Mouse (Mus musculus) intestine, embryonic 14.5 days (tissue): Measurements from ENCODE around the gene Mybbp1a. TPM values are rescaled to one million over a fixed set of nuclear protein-coding genes. Genes with fewer than 3 reads are reported as not detected.

Source experiments
- ATAC-seq: fragments of 200-750 bp; cut with Nextera tagmentation; replicated peaks from 2 replicates; pipeline ENCODE4 v1.8.0; 2017; ENCODE audit warnings: low read depth, moderate number of reproducible peaks, moderate TSS enrichment, moderate library complexity; ENCODE audit not compliant: low FRiP score, low TSS enrichment
- DNase-seq: peaks from one replicate; pipeline ENCODE4 v3.0.0-alpha.2; 2018; ENCODE audit warnings: low spot score
- H3K27ac ChIP-seq: fragments of 300-500 bp; sonication (generic); 2 replicates; pipeline ENCODE4 v1.5.1; 2014; ENCODE audit warnings: low read depth, mild to moderate bottlenecking, control low read depth
- H3K27me3 ChIP-seq: fragments of 300-500 bp; sonication (generic); replicated peaks from 2 replicates; pipeline ENCODE4 v1.6.1; 2014; ENCODE audit warnings: low read length, control low read depth; ENCODE audit not compliant: control insufficient read depth, insufficient read depth
- H3K36me3 ChIP-seq: fragments of 300-500 bp; sonication (generic); 2 replicates; pipeline ENCODE4 v1.6.1; 2014; ENCODE audit warnings: low read length, control low read depth; ENCODE audit not compliant: control insufficient read depth, insufficient read depth
- H3K4me1 ChIP-seq: fragments of 300-500 bp; sonication (generic); replicated peaks from 2 replicates; pipeline ENCODE4 v1.6.1; 2014; ENCODE audit warnings: low read length, control low read depth, mixed read lengths; ENCODE audit not compliant: control insufficient read depth, insufficient read depth
- H3K4me2 ChIP-seq: fragments of 300-500 bp; sonication (generic); 2 replicates; pipeline ENCODE4 v1.6.1; 2014; ENCODE audit warnings: low read length
- H3K4me3 ChIP-seq: fragments of 300-500 bp; sonication (generic); 2 replicates; pipeline ENCODE4 v1.5.1; 2014; ENCODE audit warnings: low read depth, low read length, control low read depth, mixed read lengths
- H3K9ac ChIP-seq: fragments of 300-500 bp; sonication (generic); 2 replicates; pipeline ENCODE4 v1.6.1; 2014; ENCODE audit warnings: mild to moderate bottlenecking, low read length
- H3K9me3 ChIP-seq: fragments of 300-500 bp; sonication (generic); 2 replicates; pipeline ENCODE4 v1.6.1; 2016; ENCODE audit warnings: low read length, control low read depth; ENCODE audit not compliant: control insufficient read depth
- WGBS: fragments of 180-500 bp; shearing (Covaris S2); extraction: QIAGEN DNeasy Blood & Tissue Kit; methylation state at CpG from one replicate; pipeline ENCODE4 v1.1.7; 2014; 5-methylcytosine and 5-hydroxymethylcytosine counted together
- polyA plus RNA-seq: library from polyadenylated mRNA; unstranded; fragments of >200 nt; fragmentation: Nextera tagmentation; extraction: Ambion mirVana; gene quantifications from 2 replicates; pipeline ENCODE4 v1.2.1, GENCODE M21; 2014

Gene Mybbp1a
- polyA plus RNA-seq, 1 experiment from 2014 or later, result 173 TPM

DNA sequence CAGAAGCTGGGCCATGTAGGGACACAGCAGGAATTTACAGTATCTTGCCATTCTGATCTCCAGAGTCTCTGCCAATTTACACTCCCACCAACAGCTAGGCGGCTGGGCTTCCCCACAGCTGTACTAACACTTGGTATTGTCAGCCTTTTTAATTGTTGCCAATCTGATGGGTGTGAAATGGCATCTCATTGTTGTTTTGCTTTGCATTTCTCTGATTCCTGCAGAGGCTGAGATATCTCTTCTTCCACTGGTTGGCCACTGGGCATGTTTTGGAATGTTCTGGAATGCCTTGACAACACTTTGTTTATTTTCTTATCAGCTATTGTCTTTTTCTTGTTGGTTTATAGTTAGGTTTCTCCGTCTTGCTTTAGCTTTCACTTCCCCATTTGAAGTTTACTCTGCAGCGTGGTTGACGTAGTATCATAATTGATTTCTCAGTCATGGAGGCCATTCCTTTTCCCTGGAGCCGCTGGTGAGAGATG, 20.4 kb downstream of the Mybbp1a start:
- Histone ChIP-seq H3K4me2 (no peak overlapping the region), H3K4me3 (no peak overlapping the region), H3K36me3 (no peaks in the 10 kb centered on the region), H3K9me3 (no peaks in the 10 kb centered on the region), H3K27ac (no peak overlapping the region), H3K9ac (no peak overlapping the region), H3K27me3 (no peaks in the 10 kb centered on the region), H3K4me1 (peaks cover 14% of the 10 kb centered on the region; the same call in 1 of the 2 replicates)
- DNase-seq, result no peak
- no peak for ATAC-seq
- WGBS, result 41% methylated on average over 5 of the region's 5 CpGs

DNA sequence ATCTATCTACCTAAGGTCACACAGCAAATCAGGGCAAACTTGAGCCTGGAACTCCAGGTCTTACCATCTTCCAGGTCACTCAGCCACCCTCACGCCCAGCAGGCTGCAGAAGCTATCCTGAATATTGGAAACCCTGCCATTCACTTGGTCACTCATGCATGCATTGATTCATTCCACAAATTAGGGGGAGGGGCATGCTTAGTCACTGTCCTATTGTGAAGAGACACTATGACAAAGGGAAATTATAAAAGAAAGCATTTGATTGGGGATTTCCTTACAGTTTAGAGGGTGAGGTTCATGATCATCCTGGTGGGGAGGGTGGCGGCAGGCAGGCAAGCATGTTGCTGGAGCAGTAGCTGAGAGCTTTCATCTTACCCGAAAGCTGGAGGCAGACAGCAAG, 23.7 kb downstream of the Mybbp1a start:
- Histone ChIP-seq H3K9ac (no peak overlapping the region), H3K4me1 (peaks cover 27% of the 10 kb centered on the region), H3K27ac (no peak overlapping the region), H3K4me2 (no peak overlapping the region), H3K27me3 (no peaks in the 10 kb centered on the region), H3K9me3 (no peaks in the 10 kb centered on the region), H3K36me3 (no peaks in the 10 kb centered on the region), H3K4me3 (no peak overlapping the region)
- ATAC-seq, result no peak
- 72% methylated on average over 3 of the region's 3 CpGs for WGBS
- no peak for DNase-seq

- Histone ChIP-seq H3K4me2 (peak overlapping the region; percentile 20; the same call in 1 of the 2 replicates), H3K27ac (peak overlapping the region; percentile 73), H3K4me1 (peaks cover 32% of the 10 kb centered on the region), H3K36me3 (no peaks in the 10 kb centered on the region), H3K27me3 (no peaks in the 10 kb centered on the region), H3K4me3 (no peak overlapping the region), H3K9ac (no peak overlapping the region), H3K9me3 (no peaks in the 10 kb centered on the region)
- ATAC-seq (no peak), DNase-seq (no peak)
- WGBS, result 53% methylated on average over 11 of the region's 11 CpGs
Measured at GRCm38 (mm10) chr11:72465978-72466693, 25.0 kb downstream of the Mybbp1a start.

DNA sequence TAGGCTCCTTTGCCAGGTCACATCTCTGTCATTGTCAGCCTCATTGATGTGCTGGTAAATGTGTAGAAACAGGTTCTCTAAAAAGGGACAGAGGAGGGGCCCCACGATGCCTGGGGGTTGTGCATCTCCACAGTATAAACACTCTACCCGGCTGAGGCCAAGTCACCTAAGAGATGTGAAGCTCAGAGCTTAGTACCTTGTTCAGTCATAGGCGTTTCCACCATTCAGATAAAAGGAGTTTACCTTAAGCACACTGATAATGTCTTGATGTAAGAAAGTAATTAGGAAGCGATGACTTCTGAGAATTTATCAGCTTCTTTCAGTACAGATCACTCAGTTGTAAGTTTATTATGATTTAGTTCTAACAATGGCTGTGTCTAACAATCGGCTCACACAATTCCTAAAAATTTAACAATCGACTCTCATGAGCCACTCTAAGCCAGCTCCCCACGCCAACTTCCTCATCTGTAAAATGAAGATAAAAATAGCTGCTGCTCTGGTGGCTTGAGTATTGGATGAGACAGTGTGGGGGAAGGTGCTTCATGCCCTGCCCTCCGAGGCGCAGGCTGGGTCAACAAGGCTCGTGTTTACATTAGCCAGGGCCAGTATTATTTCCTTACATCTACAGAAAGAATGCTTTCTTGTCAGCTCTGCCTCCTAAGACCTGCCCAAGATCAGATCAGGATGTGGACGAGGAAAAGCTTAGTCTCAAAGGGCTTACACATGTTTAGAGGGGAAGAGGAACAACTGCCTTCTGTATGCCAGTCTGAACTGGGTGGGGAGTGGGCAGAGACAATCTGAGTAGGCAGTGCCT, 25.7 kb downstream of the Mybbp1a start:
- ATAC-seq (peak; percentile 87), DNase-seq (peak; percentile 62)
- WGBS, result 13% methylated on average over 11 of the region's 11 CpGs

DNA sequence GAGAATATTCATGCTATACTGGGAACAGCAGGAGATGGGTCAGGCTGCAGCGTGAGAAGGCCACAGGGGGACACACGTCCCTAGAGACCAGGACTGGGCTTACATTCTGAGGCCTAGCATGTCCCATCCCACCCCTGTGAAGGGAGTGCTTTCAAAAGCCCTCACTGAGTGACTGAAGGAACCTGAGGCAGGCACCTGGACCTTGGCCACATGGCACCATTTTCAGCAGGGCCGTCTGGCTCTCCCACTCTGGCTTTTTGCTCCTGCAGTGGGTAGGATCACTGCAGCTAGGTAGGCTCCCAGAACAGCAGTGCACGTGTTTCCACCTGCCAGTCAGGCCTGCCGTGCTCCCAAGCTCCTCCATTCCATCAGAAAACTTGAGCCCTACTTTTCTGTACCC, 27.4 kb downstream of the Mybbp1a start:
- 73% methylated on average over 5 of the region's 5 CpGs for WGBS
- Histone ChIP-seq H3K27me3 (no peaks in the 10 kb centered on the region), H3K9ac (no peak overlapping the region), H3K9me3 (no peaks in the 10 kb centered on the region), H3K4me3 (no peak overlapping the region), H3K27ac (peak overlapping the region; percentile 43), H3K4me2 (no peak overlapping the region), H3K4me1 (peaks cover 32% of the 10 kb centered on the region), H3K36me3 (no peaks in the 10 kb centered on the region)
- ATAC-seq, result no peak
- DNase-seq, result no peak

More for the DNA sequence above, 25.7 kb downstream of the Mybbp1a start:
- H3K9me3 ChIP-seq, result no peaks in the 10 kb centered on the region
- H3K36me3 ChIP-seq, result no peaks in the 10 kb centered on the region
- H3K4me1 ChIP-seq, result peaks cover 32% of the 10 kb centered on the region
- peak overlapping the region; percentile 73 for H3K27ac ChIP-seq
- H3K9ac ChIP-seq, result no peak overlapping the region
- peak overlapping the region; percentile 20 for H3K4me2 ChIP-seq
- H3K27me3 ChIP-seq, result no peaks in the 10 kb centered on the region
- H3K4me3 ChIP-seq, result no peak overlapping the region

DNA sequence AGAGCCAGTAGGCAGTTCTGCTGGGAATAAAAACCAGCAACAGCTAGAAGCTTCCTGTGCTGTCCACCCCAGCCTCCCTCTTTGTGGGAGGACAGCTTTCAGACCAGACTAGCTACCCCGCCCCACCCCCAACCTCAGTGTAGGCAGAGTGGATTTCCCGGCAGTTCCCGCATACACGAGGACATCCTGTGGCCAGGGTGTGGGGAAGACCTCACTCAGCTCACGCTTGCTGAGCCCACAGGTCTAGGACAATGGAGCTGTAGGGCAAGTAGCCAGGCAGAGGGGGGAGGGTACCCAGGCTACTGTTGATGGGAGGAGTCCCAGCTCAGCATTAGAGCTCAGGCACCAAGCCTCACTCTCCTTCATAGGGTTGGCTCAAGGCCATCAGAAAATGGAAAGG, 28.1 kb downstream of the Mybbp1a start:
- no peak overlapping the region for H3K4me3 ChIP-seq
- H3K9ac ChIP-seq, result no peak overlapping the region

DNA sequence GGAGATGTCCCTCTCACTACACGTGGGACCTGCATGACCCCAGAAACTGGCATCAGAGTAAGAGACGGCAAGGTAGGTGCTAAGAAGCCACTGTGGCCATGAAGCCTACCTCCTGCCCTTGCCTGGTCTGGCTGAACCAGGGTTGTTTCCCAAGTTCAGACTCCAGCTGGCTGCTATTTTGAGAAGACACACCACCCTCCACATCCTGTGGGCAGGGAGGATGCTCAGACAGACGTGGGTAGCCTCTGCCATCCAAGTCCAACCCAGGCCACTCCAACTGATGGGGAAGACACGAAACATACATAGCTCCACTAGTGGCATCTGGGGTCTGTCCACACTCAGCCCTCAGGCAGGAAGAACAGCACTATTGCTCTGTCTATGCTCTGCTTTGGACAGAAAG, 28.8 kb downstream of the Mybbp1a start:
- ATAC-seq, result no peak
- Histone ChIP-seq H3K4me3 (no peak overlapping the region), H3K4me2 (no peak overlapping the region), H3K27me3 (no peaks in the 10 kb centered on the region), H3K36me3 (no peaks in the 10 kb centered on the region), H3K4me1 (peaks cover 32% of the 10 kb centered on the region), H3K9me3 (no peaks in the 10 kb centered on the region), H3K27ac (no peak overlapping the region), H3K9ac (no peak overlapping the region)
- no peak for DNase-seq
- 69% methylated on average over 4 of the region's 4 CpGs for WGBS

More for the DNA sequence above, 28.1 kb downstream of the Mybbp1a start:
- no peak overlapping the region for H3K4me2 ChIP-seq
- WGBS, result 20% methylated on average over 5 of the region's 5 CpGs
- DNase-seq, result no peak
- ATAC-seq, result no peak
- H3K4me1 ChIP-seq, result peaks cover 32% of the 10 kb centered on the region
- no peaks in the 10 kb centered on the region for H3K36me3 ChIP-seq
- H3K27me3 ChIP-seq, result no peaks in the 10 kb centered on the region
- H3K9me3 ChIP-seq, result no peaks in the 10 kb centered on the region
- peak overlapping the region; percentile 43 for H3K27ac ChIP-seq

GRCm38 (mm10) chr11:72471381-72471780, 30.2 kb downstream of the Mybbp1a start:
- Histone ChIP-seq H3K4me1 (peaks cover 26% of the 10 kb centered on the region), H3K27me3 (no peaks in the 10 kb centered on the region), H3K9me3 (no peaks in the 10 kb centered on the region), H3K36me3 (no peaks in the 10 kb centered on the region), H3K9ac (no peak overlapping the region), H3K4me3 (no peak overlapping the region), H3K4me2 (no peak overlapping the region), H3K27ac (no peak overlapping the region)
- DNase-seq, result no peak
- ATAC-seq, result no peak
- WGBS, result 90% methylated on average over 6 of the region's 6 CpGs
